Mouse (Mus musculus): ENCODE measurements at regions not wholly inside any gene's neighbourhood (a gene's known extent, or its start where the extent isn't known, plus 50 kb on each side); places are given as distances from the start of the nearest gene placed in this dataset.

- DNase-seq, result peak; percentile 70
Measured at GRCm38 (mm10) chr9:122568691-122569441, 178.3 kb upstream of the Topaz1 start.

GRCm38 (mm10) chr9:122569511-122570455 is 177.4 kb upstream of the Topaz1 start:
- DNase-seq, result peak; percentile 44

GRCm38 (mm10) chr9:122571001-122571400 is 176.1 kb upstream of the Topaz1 start:
- DNase-seq, result no peak

GRCm38 (mm10) chr9:122571402-122572059 is 175.6 kb upstream of the Topaz1 start:
- DNase-seq, result peak; percentile 51

GRCm38 (mm10) chr9:122572060-122572835 is 174.9 kb upstream of the Topaz1 start:
- DNase-seq, result peak; percentile 95

GRCm38 (mm10) chr9:122572836-122573267 is 174.3 kb upstream of the Topaz1 start:
- peak; percentile 29 for DNase-seq

- DNase-seq, result no peak
Measured at GRCm38 (mm10) chr9:122585228-122585627, 161.9 kb upstream of the Topaz1 start.

- DNase-seq, result no peak
Measured at GRCm38 (mm10) chr9:122586421-122586820, 160.7 kb upstream of the Topaz1 start.

- DNase-seq, result no peak
Measured at GRCm38 (mm10) chr9:122586986-122587385, 160.2 kb upstream of the Topaz1 start.

- DNase-seq, result no peak
Measured at GRCm38 (mm10) chr9:122588246-122588645, 158.9 kb upstream of the Topaz1 start.

GRCm38 (mm10) chr9:122592820-122593615 is 154.1 kb upstream of the Topaz1 start:
- DNase-seq, result no peak

GRCm38 (mm10) chr9:122595120-122595943 is 151.8 kb upstream of the Topaz1 start:
- DNase-seq, result peak; percentile 24

- DNase-seq, result no peak
Measured at GRCm38 (mm10) chr9:122603106-122603505, 144.0 kb upstream of the Topaz1 start.

GRCm38 (mm10) chr9:122609616-122610015 is 137.5 kb upstream of the Topaz1 start:
- no peak for DNase-seq

GRCm38 (mm10) chr9:122610918-122611317 is 136.2 kb upstream of the Topaz1 start:
- DNase-seq, result no peak

GRCm38 (mm10) chr9:122614579-122615252 is 132.4 kb upstream of the Topaz1 start:
- no peak for DNase-seq

GRCm38 (mm10) chr9:122615351-122615750 is 131.8 kb upstream of the Topaz1 start:
- DNase-seq, result peak; percentile 25

- no peak for DNase-seq
Measured at GRCm38 (mm10) chr9:122617793-122618192, 129.4 kb upstream of the Topaz1 start.

GRCm38 (mm10) chr9:122625081-122625480 is 122.1 kb upstream of the Topaz1 start:
- no peak for DNase-seq

GRCm38 (mm10) chr9:122626346-122626745 is 120.8 kb upstream of the Topaz1 start:
- DNase-seq, result no peak
